Mouse (Mus musculus) hindbrain, embryonic 10.5 days (tissue): ENCODE data around the gene Mmp15. TPM values are rescaled to one million over a fixed set of nuclear protein-coding genes. Genes with fewer than 3 reads are reported as not detected.

Experiments used
- DNase-seq: peaks from one replicate; pipeline ENCODE4 v3.0.0-alpha.2; 2017; ENCODE audit warnings: low spot score
- H3K27ac ChIP-seq: fragments of 300-500 bp; sonication (generic); 2 replicates; pipeline ENCODE4 v1.5.1; 2016; ENCODE audit warnings: mild to moderate bottlenecking, moderate library complexity
- H3K27me3 ChIP-seq: fragments of 300-500 bp; sonication (generic); 2 replicates; pipeline ENCODE4 v1.6.1; 2016; ENCODE audit warnings: mild to moderate bottlenecking; ENCODE audit not compliant: poor library complexity, insufficient read depth, severe bottlenecking
- H3K36me3 ChIP-seq: fragments of 300-500 bp; sonication (generic); 2 replicates; pipeline ENCODE4 v1.6.1; 2016; ENCODE audit warnings: mild to moderate bottlenecking, moderate library complexity
- H3K4me1 ChIP-seq: fragments of 300-500 bp; sonication (generic); replicated peaks from 2 replicates; pipeline ENCODE4 v1.6.1; 2016; ENCODE audit warnings: mild to moderate bottlenecking
- H3K4me3 ChIP-seq: fragments of 300-500 bp; sonication (generic); 2 replicates; pipeline ENCODE4 v1.5.1; 2016; ENCODE audit warnings: mild to moderate bottlenecking, moderate library complexity
- H3K9me3 ChIP-seq: fragments of 300-500 bp; sonication (generic); 2 replicates; pipeline ENCODE4 v1.6.1; 2016; ENCODE audit warnings: mild to moderate bottlenecking, moderate library complexity
- WGBS: fragments of 180-500 bp; shearing (Covaris S2); methylation state at CpG from one replicate; pipeline ENCODE4 v1.1.7; 2016; 5-methylcytosine and 5-hydroxymethylcytosine counted together
- polyA plus RNA-seq: library from polyadenylated mRNA; unstranded; fragments of >200 nt; fragmentation: Nextera tagmentation; extraction: Ambion mirVana; gene quantifications from 2 replicates; pipeline ENCODE4 v1.2.1, GENCODE M21; 2016

Mmp15 gene
- 15.2 and 19.4 TPM in 2 replicates for polyA plus RNA-seq

DNA sequence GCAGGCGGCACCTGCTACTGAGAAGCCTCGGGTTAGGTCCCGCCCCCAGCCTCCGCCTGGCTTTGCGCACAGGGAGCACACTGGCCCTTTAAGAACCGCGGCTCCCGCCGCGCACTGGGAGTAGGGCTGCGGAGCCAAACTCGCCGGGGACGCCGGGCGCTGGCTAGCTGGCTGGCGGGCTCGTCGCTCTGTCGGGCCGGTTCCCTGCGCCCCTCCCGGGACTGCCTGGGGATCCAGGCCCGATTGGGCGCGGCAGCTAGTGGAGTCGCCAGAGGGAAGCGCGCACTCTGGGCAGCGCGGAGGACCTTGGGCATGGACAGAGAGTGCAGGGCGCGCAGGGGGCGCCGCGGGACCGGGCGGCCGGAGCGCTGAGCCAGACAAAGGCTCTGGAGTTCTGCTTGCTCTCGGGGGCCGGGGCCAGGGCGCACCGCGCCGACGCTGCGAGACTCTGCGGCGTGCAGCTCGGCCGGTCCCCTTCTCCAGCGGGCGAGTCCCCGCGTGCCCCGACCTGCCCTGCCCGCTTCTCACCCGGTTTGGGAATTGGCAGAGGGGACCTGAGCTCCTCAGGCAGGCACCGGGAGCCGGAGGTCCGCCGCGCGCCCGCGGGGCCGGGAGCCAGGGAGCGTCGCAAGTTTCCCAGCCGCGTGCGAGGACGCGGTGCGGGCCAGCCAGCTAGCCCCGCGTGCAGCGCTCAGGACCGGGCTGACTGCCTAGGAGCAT is at the start of gene Mmp15:
Gene Mmp15, plus strand, starts transcription at position 118 of the 720 bp plus-strand sequence.
- peak within 1 kb of the TSS; percentile 95 for H3K27ac ChIP-seq
- peaks cover 51% of the 10 kb centered on the region for H3K4me1 ChIP-seq
- peak within 1 kb of the TSS; percentile 89 for H3K4me3 ChIP-seq
- no peaks in the 10 kb centered on the region for H3K9me3 ChIP-seq
- peak; percentile 83 for DNase-seq
- peaks cover 38% of the 10 kb centered on the region for H3K27me3 ChIP-seq
- under 1% methylated on average over 80 of the region's 80 CpGs for WGBS
- 0 out of 2 replicates have a peak, but pooled peaks cover 6% of the 10 kb centered on the region for H3K36me3 ChIP-seq

- no peaks in the 10 kb centered on the region for H3K27me3 ChIP-seq
- no peak overlapping the region for H3K4me3 ChIP-seq
- H3K4me1 ChIP-seq = peaks cover 9% of the 10 kb centered on the region; the same call in 1 of the 2 replicates
- 18% methylated on average over 5 of the region's 5 CpGs for WGBS
- no peak overlapping the region for H3K27ac ChIP-seq
- peak; percentile 25 for DNase-seq
- H3K36me3 ChIP-seq = no peaks in the 10 kb centered on the region
- H3K9me3 ChIP-seq = no peaks in the 10 kb centered on the region
These were observed 49.7 kb upstream of the Mmp15 start for GRCm38 (mm10) chr8:95302410-95302809.

- no peak for DNase-seq
- Histone ChIP-seq H3K27ac (no peak overlapping the region), H3K4me1 (peaks cover 7% of the 10 kb centered on the region), H3K4me3 (no peak overlapping the region), H3K27me3 (no peaks in the 10 kb centered on the region), H3K36me3 (no peaks in the 10 kb centered on the region), H3K9me3 (no peaks in the 10 kb centered on the region)
- 65% methylated on average over 4 of the region's 4 CpGs for WGBS
These were observed 46.5 kb upstream of the Mmp15 start for GRCm38 (mm10) chr8:95305526-95305925.

DNA sequence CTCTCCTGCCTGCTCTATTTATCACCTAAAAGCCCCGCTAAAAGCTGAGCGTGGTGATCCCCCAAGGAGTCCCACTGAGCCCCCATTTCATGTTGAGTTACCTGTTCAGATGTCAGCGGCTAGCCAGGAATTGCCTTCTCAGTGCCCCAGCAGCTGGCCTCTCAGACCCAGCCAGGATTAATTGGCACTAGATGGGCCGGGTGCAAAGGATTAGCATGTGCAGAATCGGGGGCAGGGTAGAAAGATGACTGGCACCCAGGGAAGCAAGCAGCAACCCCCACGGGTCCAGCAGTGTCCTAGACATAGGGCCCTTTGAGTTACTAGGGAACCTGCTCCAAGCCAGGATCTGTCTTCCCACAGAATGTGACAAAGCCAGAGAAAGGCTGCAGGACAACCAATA is 45.6 kb upstream of the Mmp15 start, which contains the start of gene Cngb1:
Gene Cngb1, minus strand, starts transcription at position 155 of the 400 bp plus-strand sequence.
- WGBS = 58% methylated on average over 6 of the region's 6 CpGs

DNA sequence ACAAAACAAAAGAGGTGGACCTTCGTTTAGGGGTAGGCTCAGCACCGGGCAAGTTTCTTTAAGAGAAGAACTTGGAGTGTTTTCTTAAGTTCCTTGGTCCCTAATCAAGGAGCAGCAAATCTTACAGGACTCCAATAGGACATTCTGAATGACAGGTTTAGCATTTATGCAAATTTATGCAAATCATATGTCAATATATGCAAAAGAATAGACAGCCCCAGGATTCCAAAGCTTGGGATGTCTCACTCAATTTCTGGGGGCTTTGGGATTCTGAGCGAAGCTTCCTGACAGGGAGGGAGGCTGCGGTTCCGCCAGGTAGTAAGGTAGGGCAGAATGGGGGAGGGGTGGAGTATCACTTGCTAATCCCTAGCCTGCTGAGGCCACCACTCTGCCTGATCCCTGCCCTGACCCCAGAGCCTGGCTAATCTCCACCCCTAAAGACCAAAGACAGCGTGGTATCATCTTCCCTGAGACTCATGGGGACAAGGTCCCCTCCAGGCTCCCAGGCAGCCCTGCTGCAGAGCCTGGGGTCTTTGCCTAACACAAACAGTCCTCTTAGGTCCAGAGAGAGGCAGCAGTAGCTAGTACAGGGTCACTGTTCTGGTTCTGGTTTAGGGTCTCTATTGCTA is 41.6 kb upstream of the Mmp15 start, which contains the start of gene Tepp:
Gene Tepp, plus strand, starts transcription at position 225 of the 629 bp plus-strand sequence.
- no peaks in the 10 kb centered on the region; the same call in 1 of the 2 replicates for H3K27me3 ChIP-seq
- H3K27ac ChIP-seq = no peak within 1 kb of the TSS
- peaks cover 17% of the 10 kb centered on the region for H3K4me1 ChIP-seq
- no peaks in the 10 kb centered on the region for H3K9me3 ChIP-seq
- no peak within 1 kb of the TSS for H3K4me3 ChIP-seq
- 27% methylated on average over 6 of the region's 6 CpGs for WGBS
- DNase-seq = no peak
- no peaks in the 10 kb centered on the region for H3K36me3 ChIP-seq

More for the DNA sequence above, 45.6 kb upstream of the Mmp15 start, which contains the start of gene Cngb1:
- H3K27ac ChIP-seq = no peak within 1 kb of the TSS
- DNase-seq = no peak
- H3K4me1 ChIP-seq = peaks cover 16% of the 10 kb centered on the region
- H3K9me3 ChIP-seq = no peaks in the 10 kb centered on the region
- H3K4me3 ChIP-seq = no peak within 1 kb of the TSS
- no peaks in the 10 kb centered on the region for H3K36me3 ChIP-seq
- H3K27me3 ChIP-seq = no peaks in the 10 kb centered on the region; the same call in 1 of the 2 replicates

- H3K36me3 ChIP-seq = no peaks in the 10 kb centered on the region
- H3K4me1 ChIP-seq = peaks cover 12% of the 10 kb centered on the region
- 71% methylated on average over 18 of the region's 18 CpGs for WGBS
- H3K9me3 ChIP-seq = no peaks in the 10 kb centered on the region
- H3K27ac ChIP-seq = no peak overlapping the region
- H3K4me3 ChIP-seq = no peak overlapping the region
- DNase-seq = no peak
- H3K27me3 ChIP-seq = no peaks in the 10 kb centered on the region; the same call in 1 of the 2 replicates
These were observed 39.2 kb upstream of the Mmp15 start for GRCm38 (mm10) chr8:95312836-95313235.

GRCm38 (mm10) chr8:95313857-95314256 is 38.2 kb upstream of the Mmp15 start:
- DNase-seq = no peak
- 92% methylated on average over 6 of the region's 6 CpGs for WGBS
- Histone ChIP-seq H3K4me3 (no peak overlapping the region), H3K36me3 (no peaks in the 10 kb centered on the region), H3K27ac (no peak overlapping the region), H3K9me3 (no peaks in the 10 kb centered on the region), H3K27me3 (peaks cover 6% of the 10 kb centered on the region; the same call in 1 of the 2 replicates), H3K4me1 (peaks cover 12% of the 10 kb centered on the region)

DNA sequence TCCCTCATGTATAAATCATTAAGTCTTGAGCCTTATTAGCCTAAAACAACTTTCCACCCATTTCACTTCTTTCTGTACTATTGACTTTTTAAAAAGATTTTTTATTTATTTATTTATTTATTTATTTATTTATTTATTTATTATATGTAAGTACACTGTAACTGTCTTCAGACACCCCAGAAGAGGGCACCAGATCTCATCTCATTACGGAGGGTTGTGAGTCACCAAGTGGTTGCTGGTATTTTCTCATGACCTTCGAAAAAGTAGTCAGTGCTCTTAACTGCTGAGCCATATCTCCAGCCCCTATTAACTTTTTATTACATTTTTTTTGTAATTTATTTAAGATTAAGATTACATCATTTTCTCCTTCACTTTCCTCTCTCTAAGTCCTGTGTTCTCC is 37.4 kb upstream of the Mmp15 start:
- no peak for DNase-seq
- WGBS = 90% methylated on average over 2 of the region's 2 CpGs
- Histone ChIP-seq H3K27ac (no peak overlapping the region), H3K27me3 (peaks cover 15% of the 10 kb centered on the region), H3K4me3 (no peak overlapping the region), H3K4me1 (peaks cover 14% of the 10 kb centered on the region), H3K36me3 (no peaks in the 10 kb centered on the region), H3K9me3 (no peaks in the 10 kb centered on the region)

- Histone ChIP-seq H3K4me1 (peaks cover 20% of the 10 kb centered on the region), H3K36me3 (no peaks in the 10 kb centered on the region)
- WGBS = 89% methylated on average over 1 of the region's 1 CpGs
These were observed 36.7 kb upstream of the Mmp15 start for GRCm38 (mm10) chr8:95315350-95315749.

GRCm38 (mm10) chr8:95320224-95321139 is 31.6 kb upstream of the Mmp15 start:
- H3K27ac ChIP-seq = peak overlapping the region; percentile 30; the same call in 1 of the 2 replicates
- H3K4me3 ChIP-seq = peak overlapping the region; percentile 49
- H3K4me1 ChIP-seq = peaks cover 31% of the 10 kb centered on the region
- peak; percentile 41 for DNase-seq
- peaks cover 19% of the 10 kb centered on the region for H3K36me3 ChIP-seq
- no peaks in the 10 kb centered on the region for H3K9me3 ChIP-seq
- peaks cover 36% of the 10 kb centered on the region for H3K27me3 ChIP-seq
- 3% methylated on average over 41 of the region's 41 CpGs for WGBS

More at GRCm38 (mm10) chr8:95315350-95315749, 36.7 kb upstream of the Mmp15 start:
- DNase-seq = no peak
- no peak overlapping the region for H3K27ac ChIP-seq
- no peak overlapping the region for H3K4me3 ChIP-seq
- H3K27me3 ChIP-seq = peaks cover 20% of the 10 kb centered on the region
- no peaks in the 10 kb centered on the region for H3K9me3 ChIP-seq

GRCm38 (mm10) chr8:95323201-95323600 is 28.9 kb upstream of the Mmp15 start:
- no peak overlapping the region for H3K4me3 ChIP-seq
- peaks cover 49% of the 10 kb centered on the region for H3K4me1 ChIP-seq
- no peaks in the 10 kb centered on the region for H3K9me3 ChIP-seq
- H3K27me3 ChIP-seq = peaks cover 35% of the 10 kb centered on the region
- H3K36me3 ChIP-seq = peaks cover 46% of the 10 kb centered on the region
- DNase-seq = no peak
- whole genome bisulfite sequencing = 95% methylated on average over 3 of the region's 3 CpGs
- no peak overlapping the region for H3K27ac ChIP-seq

GRCm38 (mm10) chr8:95324646-95325045 is 27.4 kb upstream of the Mmp15 start:
- Histone ChIP-seq H3K4me3 (no peak overlapping the region), H3K27ac (0 out of 2 replicates have a peak overlapping the region, but pooled peaks have one; percentile 5), H3K4me1 (peaks cover 52% of the 10 kb centered on the region), H3K9me3 (no peaks in the 10 kb centered on the region), H3K36me3 (peaks cover 61% of the 10 kb centered on the region), H3K27me3 (peaks cover 21% of the 10 kb centered on the region)
- DNase-seq = no peak
- WGBS = 38% methylated on average over 5 of the region's 5 CpGs
